Mouse (Mus musculus): ENCODE measurements at regions not wholly inside any gene's neighbourhood (a gene's known extent, or its start where the extent isn't known, plus 50 kb on each side); places are given as distances from the start of the nearest gene placed in this dataset.
A peak's percentile ranks its signal among the peaks of the same experiment; 100 is the strongest.

GRCm38 (mm10) chr9:30653210-30653609, 226.3 kb downstream of the Snx19 start:
- Histone ChIP-seq H3K9ac (no peak overlapping the region), H3K27ac (no peak overlapping the region), H3K4me1 (replicated peaks; ENCODE audit: control insufficient read depth, insufficient read depth, low read length) (peaks cover 5% of the 10 kb centered on the region; the same call in 1 of the 2 replicates), H3K36me3 (replicated peaks; ENCODE audit: control insufficient read depth, insufficient read depth) (no peaks in the 10 kb centered on the region), H3K4me3 (replicated peaks; ENCODE audit: low read length) (no peak overlapping the region), H3K4me2 (replicated peaks) (no peak overlapping the region), H3K9me3 (ENCODE audit: control insufficient read depth, low read length) (no peaks in the 10 kb centered on the region), H3K27me3 (ENCODE audit: control insufficient read depth, insufficient read depth, low read length) (no peaks in the 10 kb centered on the region)
- ATAC-seq (ENCODE audit: low FRiP score) (no peak), DNase-seq (ENCODE audit: low spot score) (no peak)
- WGBS = 91% methylated on average over 3 of the region's 3 CpGs

GRCm38 (mm10) chr9:30649392-30650054, 222.6 kb downstream of the Snx19 start:
- H3K4me1 ChIP-seq (replicated peaks; ENCODE audit: control insufficient read depth, insufficient read depth, low read length) = peaks cover 5% of the 10 kb centered on the region; the same call in 1 of the 2 replicates
- no peak overlapping the region for H3K9ac ChIP-seq
- no peaks in the 10 kb centered on the region for H3K36me3 ChIP-seq (replicated peaks; ENCODE audit: control insufficient read depth, insufficient read depth)
- ATAC-seq (ENCODE audit: low FRiP score) = peak; percentile 69
- H3K27me3 ChIP-seq (ENCODE audit: control insufficient read depth, insufficient read depth, low read length) = no peaks in the 10 kb centered on the region
- DNase-seq (ENCODE audit: low spot score) = peak; percentile 40
- no peak overlapping the region for H3K27ac ChIP-seq
- no peak overlapping the region for H3K4me2 ChIP-seq (replicated peaks)
- 46% methylated on average over 13 of the region's 13 CpGs for WGBS
- no peaks in the 10 kb centered on the region for H3K9me3 ChIP-seq (ENCODE audit: control insufficient read depth, low read length)
- no peak overlapping the region for H3K4me3 ChIP-seq (replicated peaks; ENCODE audit: low read length)

- Histone ChIP-seq H3K9ac (no peak overlapping the region), H3K27ac (no peak overlapping the region), H3K4me3 (replicated peaks; ENCODE audit: low read length) (no peak overlapping the region), H3K4me1 (replicated peaks; ENCODE audit: control insufficient read depth, insufficient read depth, low read length) (peaks cover 11% of the 10 kb centered on the region), H3K27me3 (ENCODE audit: control insufficient read depth, insufficient read depth, low read length) (no peaks in the 10 kb centered on the region), H3K4me2 (replicated peaks) (no peak overlapping the region), H3K9me3 (ENCODE audit: control insufficient read depth, low read length) (no peaks in the 10 kb centered on the region), H3K36me3 (replicated peaks; ENCODE audit: control insufficient read depth, insufficient read depth) (no peaks in the 10 kb centered on the region)
- DNase-seq (ENCODE audit: low spot score) (no peak), ATAC-seq (ENCODE audit: low FRiP score) (no peak)
- 47% methylated on average over 10 of the region's 10 CpGs for WGBS
Measured at GRCm38 (mm10) chr9:30633741-30634470, 207.0 kb downstream of the Snx19 start.

GRCm38 (mm10) chr9:30632164-30633146, 205.5 kb downstream of the Snx19 start:
- no peaks in the 10 kb centered on the region for H3K27me3 ChIP-seq (ENCODE audit: control insufficient read depth, insufficient read depth, low read length)
- 31% methylated on average over 6 of the region's 6 CpGs for WGBS
- DNase-seq (ENCODE audit: low spot score) (peak; percentile 63), ATAC-seq (ENCODE audit: low FRiP score) (peak; percentile 55; the same call in 1 of the 2 replicates)
- no peak overlapping the region for H3K9ac ChIP-seq
- H3K4me1 ChIP-seq (replicated peaks; ENCODE audit: control insufficient read depth, insufficient read depth, low read length) = peaks cover 11% of the 10 kb centered on the region
- H3K4me3 ChIP-seq (replicated peaks; ENCODE audit: low read length) = no peak overlapping the region
- H3K4me2 ChIP-seq (replicated peaks) = no peak overlapping the region
- H3K27ac ChIP-seq = no peak overlapping the region
- no peaks in the 10 kb centered on the region for H3K9me3 ChIP-seq (ENCODE audit: control insufficient read depth, low read length)
- no peaks in the 10 kb centered on the region for H3K36me3 ChIP-seq (replicated peaks; ENCODE audit: control insufficient read depth, insufficient read depth)

- 94% methylated on average over 8 of the region's 8 CpGs for WGBS
- DNase-seq (ENCODE audit: low spot score) = no peak
- ATAC-seq (ENCODE audit: low FRiP score) = no peak
- no peak overlapping the region for H3K27ac ChIP-seq
- no peak overlapping the region for H3K9ac ChIP-seq
- H3K27me3 ChIP-seq (ENCODE audit: control insufficient read depth, insufficient read depth, low read length) = no peaks in the 10 kb centered on the region
- H3K36me3 ChIP-seq (replicated peaks; ENCODE audit: control insufficient read depth, insufficient read depth) = no peaks in the 10 kb centered on the region
- H3K4me3 ChIP-seq (replicated peaks; ENCODE audit: low read length) = no peak overlapping the region
- H3K9me3 ChIP-seq (ENCODE audit: control insufficient read depth, low read length) = no peaks in the 10 kb centered on the region
- no peaks in the 10 kb centered on the region for H3K4me1 ChIP-seq (replicated peaks; ENCODE audit: control insufficient read depth, insufficient read depth, low read length)
- no peak overlapping the region for H3K4me2 ChIP-seq (replicated peaks)
Measured at GRCm38 (mm10) chr9:30625635-30626034, 198.7 kb downstream of the Snx19 start.

GRCm38 (mm10) chr9:30625090-30625489, 198.2 kb downstream of the Snx19 start:
- no peak overlapping the region for H3K4me3 ChIP-seq (replicated peaks; ENCODE audit: low read length)
- no peaks in the 10 kb centered on the region for H3K9me3 ChIP-seq (ENCODE audit: control insufficient read depth, low read length)
- WGBS = 87% methylated on average over 3 of the region's 3 CpGs
- no peaks in the 10 kb centered on the region for H3K27me3 ChIP-seq (ENCODE audit: control insufficient read depth, insufficient read depth, low read length)
- H3K9ac ChIP-seq = no peak overlapping the region
- no peaks in the 10 kb centered on the region for H3K4me1 ChIP-seq (replicated peaks; ENCODE audit: control insufficient read depth, insufficient read depth, low read length)
- DNase-seq (ENCODE audit: low spot score) (no peak), ATAC-seq (ENCODE audit: low FRiP score) (no peak)
- H3K4me2 ChIP-seq (replicated peaks) = no peak overlapping the region
- no peaks in the 10 kb centered on the region for H3K36me3 ChIP-seq (replicated peaks; ENCODE audit: control insufficient read depth, insufficient read depth)
- H3K27ac ChIP-seq = no peak overlapping the region

- Histone ChIP-seq H3K36me3 (replicated peaks; ENCODE audit: control insufficient read depth, insufficient read depth) (no peaks in the 10 kb centered on the region), H3K27me3 (ENCODE audit: control insufficient read depth, insufficient read depth, low read length) (no peaks in the 10 kb centered on the region), H3K27ac (no peak overlapping the region), H3K4me2 (replicated peaks) (no peak overlapping the region), H3K4me1 (replicated peaks; ENCODE audit: control insufficient read depth, insufficient read depth, low read length) (no peaks in the 10 kb centered on the region), H3K9me3 (ENCODE audit: control insufficient read depth, low read length) (no peaks in the 10 kb centered on the region), H3K9ac (no peak overlapping the region), H3K4me3 (replicated peaks; ENCODE audit: low read length) (no peak overlapping the region)
- DNase-seq (ENCODE audit: low spot score) (no peak), ATAC-seq (ENCODE audit: low FRiP score) (no peak)
- WGBS = 85% methylated on average over 5 of the region's 5 CpGs
Measured at GRCm38 (mm10) chr9:30624481-30624880, 197.6 kb downstream of the Snx19 start.

GRCm38 (mm10) chr9:30619325-30619724, 192.4 kb downstream of the Snx19 start:
- no peaks in the 10 kb centered on the region for H3K36me3 ChIP-seq (replicated peaks; ENCODE audit: control insufficient read depth, insufficient read depth)
- H3K9me3 ChIP-seq (ENCODE audit: control insufficient read depth, low read length) = no peaks in the 10 kb centered on the region
- no peak for ATAC-seq (ENCODE audit: low FRiP score)
- WGBS = 76% methylated on average over 2 of the region's 2 CpGs
- no peak overlapping the region for H3K4me3 ChIP-seq (replicated peaks; ENCODE audit: low read length)
- no peak overlapping the region for H3K4me2 ChIP-seq (replicated peaks)
- no peak overlapping the region for H3K27ac ChIP-seq
- H3K9ac ChIP-seq = no peak overlapping the region
- no peaks in the 10 kb centered on the region for H3K27me3 ChIP-seq (ENCODE audit: control insufficient read depth, insufficient read depth, low read length)
- no peaks in the 10 kb centered on the region for H3K4me1 ChIP-seq (replicated peaks; ENCODE audit: control insufficient read depth, insufficient read depth, low read length)
- no peak for DNase-seq (ENCODE audit: low spot score)

- Histone ChIP-seq H3K36me3 (replicated peaks; ENCODE audit: control insufficient read depth, insufficient read depth) (no peaks in the 10 kb centered on the region), H3K4me2 (replicated peaks) (no peak overlapping the region), H3K9me3 (ENCODE audit: control insufficient read depth, low read length) (no peaks in the 10 kb centered on the region), H3K4me3 (replicated peaks; ENCODE audit: low read length) (no peak overlapping the region), H3K27me3 (ENCODE audit: control insufficient read depth, insufficient read depth, low read length) (no peaks in the 10 kb centered on the region), H3K4me1 (replicated peaks; ENCODE audit: control insufficient read depth, insufficient read depth, low read length) (peaks cover 4% of the 10 kb centered on the region; the same call in 1 of the 2 replicates), H3K9ac (no peak overlapping the region), H3K27ac (no peak overlapping the region)
- WGBS = 85% methylated on average over 2 of the region's 2 CpGs
- ATAC-seq (ENCODE audit: low FRiP score) (no peak), DNase-seq (ENCODE audit: low spot score) (no peak)
Measured at GRCm38 (mm10) chr9:30618181-30618580, 191.3 kb downstream of the Snx19 start.

Measured in hindbrain, embryonic 14.5 days (tissue).